8 mouse cellular contexts compared by ENCODE assay signal in genomic region chr17:74395383-74396065, GRCm38 (mm10). TPM values are rescaled to one million over a fixed set of nuclear protein-coding genes. Genes with fewer than 3 reads are reported as not detected.
DNase-seq lines count a peak whose midpoint lies in the region; ATAC-seq lines count a peak whose summit lies in the region.

Slc30a6 (plus strand) TSS chr17:74395608.

- H3K4me2 ChIP-seq in kidney, embryonic 15.5 days: peak within 1 kb of the TSS; percentile 68

- peaks cover 8% of the 10 kb centered on the region for H3K4me1 ChIP-seq in heart, embryonic 10.5 days
- H3K4me1 ChIP-seq in kidney, embryonic 15.5 days: peaks cover 13% of the 10 kb centered on the region; the same call in 1 of the 2 replicates

- H3K9me3 ChIP-seq in heart, embryonic 10.5 days: no peaks in the 10 kb centered on the region
- no peaks in the 10 kb centered on the region for H3K9me3 ChIP-seq in kidney, embryonic 15.5 days (replicated peaks)

- WGBS in heart, embryonic 10.5 days: under 1% methylated on average over 41 of the region's 41 CpGs
- under 1% methylated on average over 41 of the region's 41 CpGs for WGBS in kidney, embryonic 15.5 days

- no peaks in the 10 kb centered on the region for H3K27me3 ChIP-seq in heart, embryonic 10.5 days (ENCODE audit: insufficient read depth, poor library complexity, severe bottlenecking)
- no peaks in the 10 kb centered on the region for H3K27me3 ChIP-seq in kidney, embryonic 15.5 days

- H3K4me3 ChIP-seq in heart, embryonic 10.5 days: peak within 1 kb of the TSS; percentile 93
- peak within 1 kb of the TSS; percentile 94 for H3K4me3 ChIP-seq in kidney, embryonic 15.5 days (replicated peaks)

- DNase-seq in B cell, adult 2 months: peak; percentile 95 to 96
- DNase-seq in brain, adult 2 months (ENCODE audit: low read depth, low spot score): peak; percentile 99
- DNase-seq in heart, embryonic 10.5 days (ENCODE audit: low spot score): peak; percentile 98
- DNase-seq in liver: peak; percentile 98
- DNase-seq in spleen, postnatal 4 days (ENCODE audit: low spot score in 2 of 2): peak; percentile 96 to 97

- ATAC-seq in erythroblast, adult 5-6 weeks (replicated peaks; ENCODE audit: low FRiP score, poor library complexity, severe bottlenecking): peak; percentile 98
- ATAC-seq in kidney, embryonic 15.5 days (replicated peaks; ENCODE audit: low FRiP score): peak; percentile 99
- peak; percentile 98 for ATAC-seq in monocyte, adult 5-6 weeks (replicated peaks; ENCODE audit: insufficient number of reproducible peaks, low FRiP score, low TSS enrichment, poor library complexity, severe bottlenecking)

- peak within 1 kb of the TSS; percentile 96 for H3K27ac ChIP-seq in heart, embryonic 10.5 days
- peak within 1 kb of the TSS; percentile 91 for H3K27ac ChIP-seq in kidney, embryonic 15.5 days

- 0 out of 2 replicates have a peak, but pooled peaks cover 2% of the 10 kb centered on the region for H3K36me3 ChIP-seq in heart, embryonic 10.5 days
- H3K36me3 ChIP-seq in kidney, embryonic 15.5 days: no peaks in the 10 kb centered on the region

- H3K9ac ChIP-seq in kidney, embryonic 15.5 days: peak within 1 kb of the TSS; percentile 97

RNA-seq across cellular contexts. Expression of gene Slc30a6, which starts in this region (rescaled TPM):
- total RNA-seq in erythroblast, adult 5-6 weeks (2015; ENCODE audit: low replicate concordance): 0.58 and 8.4 TPM in 2 replicates
- 2.4 and 6.0 TPM in 2 replicates for total RNA-seq in erythroblast, adult 5-6 weeks (2017; ENCODE audit: low replicate concordance)
- polyA plus RNA-seq in heart, embryonic 10.5 days (2016; fragmentation: Nextera tagmentation; extraction: Ambion mirVana): 32.1 and 35.0 TPM in 2 replicates
- 45.1 and 48.2 TPM in 2 replicates for polyA plus RNA-seq in kidney, embryonic 15.5 days (2015; fragmentation: Nextera tagmentation; extraction: Ambion mirVana)
- total RNA-seq in monocyte, adult 5-6 weeks (2017): 9.7 to 17.0 TPM (median 10.1 TPM) in 3 replicates

Comparison
In these comparisons a context has a peak if more than half of its experiments do, and no peak if none do; other contexts are left out.
1. Peak in every context shown above with its lines: DNase-seq, ATAC-seq, H3K4me3 ChIP-seq and H3K27ac ChIP-seq.